Mouse (Mus musculus) liver, adult 2 months (tissue): ENCODE measurements around the gene Ermp1. TPM values are rescaled to one million over a fixed set of nuclear protein-coding genes. Genes with fewer than 3 reads are reported as not detected.

ENCODE experiments used
- DNase-seq: peaks from one replicate; pipeline ENCODE4 v3.0.0-alpha.2; 2011; ENCODE audit warnings: low read depth, low spot score; ENCODE audit errors: extremely low read depth
- H3K27ac ChIP-seq: fragments of 200-500 bp; replicated peaks from 2 replicates; pipeline ENCODE4 v1.5.1; 2012; ENCODE audit warnings: low read depth, mild to moderate bottlenecking, control low read depth, inconsistent platforms, low read length; ENCODE audit not compliant: insufficient read depth
- H3K27me3 ChIP-seq: fragments of 200-500 bp; 2 replicates; pipeline ENCODE4 v1.6.1; 2012; ENCODE audit warnings: mild to moderate bottlenecking, moderate library complexity, low read length, inconsistent platforms; ENCODE audit not compliant: control insufficient read depth, insufficient read depth
- H3K36me3 ChIP-seq: fragments of 200-500 bp; 2 replicates; pipeline ENCODE4 v1.6.1; 2012; ENCODE audit warnings: low read length, inconsistent platforms; ENCODE audit not compliant: control insufficient read depth, insufficient read depth
- H3K4me1 ChIP-seq: fragments of 200-500 bp; 2 replicates; pipeline ENCODE4 v1.6.1; 2011; ENCODE audit warnings: low read length; ENCODE audit not compliant: control insufficient read depth, insufficient read depth
- H3K4me3 ChIP-seq: fragments of 200-500 bp; 2 replicates; pipeline ENCODE4 v1.5.1; 2011; ENCODE audit warnings: low read depth, mild to moderate bottlenecking, control low read depth, low read length, moderate library complexity; ENCODE audit not compliant: insufficient read depth
- H3K79me2 ChIP-seq: fragments of 200-500 bp; 2 replicates; pipeline ENCODE4 v1.6.1; 2012; ENCODE audit warnings: inconsistent platforms, mild to moderate bottlenecking, low read length, moderate library complexity; ENCODE audit not compliant: control insufficient read depth, insufficient read depth
- H3K9ac ChIP-seq: fragments of 200-500 bp; 2 replicates; pipeline ENCODE4 v1.6.1; 2012; ENCODE audit warnings: low read depth, mild to moderate bottlenecking, control low read depth, inconsistent platforms, low read length
- CTCF ChIP-seq: fragments of 200-500 bp; IDR thresholded peaks from 2 replicates; pipeline ENCODE4 v1.5.1; 2011; ENCODE audit warnings: low read depth, low read length, control low read depth
- POLR2A ChIP-seq: fragments of 200-500 bp; IDR thresholded peaks from 2 replicates; pipeline ENCODE4 v1.6.1; 2011; ENCODE audit warnings: low read length, control low read depth; ENCODE audit not compliant: insufficient read depth; ENCODE audit errors: extremely low read depth
- WGBS: fragments of 180-500 bp; shearing (Covaris S2); methylation state at CpG from one replicate; pipeline ENCODE4 v1.1.7; 2018; 5-methylcytosine and 5-hydroxymethylcytosine counted together
- polyA plus RNA-seq: library from polyadenylated mRNA; depleted of rRNA; stranded (reverse); fragments of >200 nt; gene quantifications from 2 replicates; pipeline ENCODE4 v1.2.3, GENCODE M21; 2012
- total RNA-seq: library from RNA; depleted of rRNA; stranded (reverse); fragments of >200 nt; gene quantifications from 2 replicates; pipeline ENCODE4 v1.2.3, GENCODE M21; 2014

Gene Ermp1
- total and polyA plus RNA-seq, 2 experiments: 8.5 to 16.3 TPM

GRCm38 (mm10) chr19:29655148-29655547, 6.9 kb upstream of the Ermp1 start:
- Histone ChIP-seq H3K4me3 (no peak overlapping the region), H3K36me3 (no peaks in the 10 kb centered on the region), H3K27ac (no peak overlapping the region), H3K9ac (no peak overlapping the region), H3K79me2 (no peaks in the 10 kb centered on the region), H3K27me3 (no peaks in the 10 kb centered on the region), H3K4me1 (no peaks in the 10 kb centered on the region)
- TF ChIP-seq CTCF (no peak), POLR2A (no peak)
- no peak for DNase-seq
- WGBS: 86% methylated on average over 6 of the region's 6 CpGs

GRCm38 (mm10) chr19:29653768-29654265, 5.6 kb upstream of the Ermp1 start:
- no peak overlapping the region for H3K9ac ChIP-seq
- no peaks in the 10 kb centered on the region for H3K27me3 ChIP-seq
- no peaks in the 10 kb centered on the region for H3K4me1 ChIP-seq
- H3K79me2 ChIP-seq: no peaks in the 10 kb centered on the region
- TF ChIP-seq POLR2A: no peak
- no peak for TF ChIP-seq CTCF
- H3K36me3 ChIP-seq: no peaks in the 10 kb centered on the region
- H3K4me3 ChIP-seq: no peak overlapping the region
- 91% methylated on average over 9 of the region's 9 CpGs for WGBS
- no peak overlapping the region for H3K27ac ChIP-seq
- no peak for DNase-seq

GRCm38 (mm10) chr19:29649683-29650082, 1.5 kb upstream of the Ermp1 start:
- peaks cover 2% of the 10 kb centered on the region; the same call in 1 of the 2 replicates for H3K4me1 ChIP-seq
- 83% methylated on average over 1 of the region's 1 CpGs for WGBS
- H3K4me3 ChIP-seq: no peak overlapping the region
- H3K36me3 ChIP-seq: peaks cover 2% of the 10 kb centered on the region; the same call in 1 of the 2 replicates
- no peak for TF ChIP-seq CTCF
- TF ChIP-seq POLR2A: no peak
- H3K27me3 ChIP-seq: no peaks in the 10 kb centered on the region
- no peak overlapping the region for H3K9ac ChIP-seq
- DNase-seq: no peak
- H3K27ac ChIP-seq: no peak overlapping the region
- H3K79me2 ChIP-seq: no peaks in the 10 kb centered on the region

- 26% methylated on average over 4 of the region's 4 CpGs for WGBS
- no peak overlapping the region for H3K9ac ChIP-seq
- no peak overlapping the region for H3K27ac ChIP-seq
- DNase-seq: no peak
- peaks cover 2% of the 10 kb centered on the region; the same call in 1 of the 2 replicates for H3K36me3 ChIP-seq
- H3K4me3 ChIP-seq: no peak overlapping the region; the same call in 1 of the 2 replicates
- peaks cover 2% of the 10 kb centered on the region; the same call in 1 of the 2 replicates for H3K4me1 ChIP-seq
- no peaks in the 10 kb centered on the region for H3K27me3 ChIP-seq
- no peaks in the 10 kb centered on the region for H3K79me2 ChIP-seq
- TF ChIP-seq CTCF (no peak), POLR2A (no peak)
These were observed 317 bp upstream of the Ermp1 start for GRCm38 (mm10) chr19:29648550-29648914.

- peaks cover 2% of the 10 kb centered on the region; the same call in 1 of the 2 replicates for H3K36me3 ChIP-seq
- H3K27me3 ChIP-seq: no peaks in the 10 kb centered on the region
- 97% methylated on average over 6 of the region's 6 CpGs for WGBS
- H3K4me1 ChIP-seq: peaks cover 2% of the 10 kb centered on the region; the same call in 1 of the 2 replicates
- H3K27ac ChIP-seq: no peak overlapping the region
- no peaks in the 10 kb centered on the region for H3K79me2 ChIP-seq
- no peak overlapping the region for H3K4me3 ChIP-seq
- TF ChIP-seq POLR2A (no peak), CTCF (peak; percentile 42; the same call in 1 of the 2 replicates)
- H3K9ac ChIP-seq: no peak overlapping the region
- DNase-seq: no peak
These were observed 3.5 kb downstream of the Ermp1 start for GRCm38 (mm10) chr19:29644747-29645146.

GRCm38 (mm10) chr19:29643194-29643922, 4.9 kb downstream of the Ermp1 start:
- H3K27ac ChIP-seq: no peak overlapping the region
- WGBS: 96% methylated on average over 11 of the region's 11 CpGs
- TF ChIP-seq CTCF (no peak), POLR2A (no peak)

More at GRCm38 (mm10) chr19:29643194-29643922, 4.9 kb downstream of the Ermp1 start:
- Histone ChIP-seq H3K27me3 (no peaks in the 10 kb centered on the region), H3K36me3 (peaks cover 2% of the 10 kb centered on the region; the same call in 1 of the 2 replicates), H3K9ac (no peak overlapping the region), H3K79me2 (no peaks in the 10 kb centered on the region), H3K4me1 (peaks cover 2% of the 10 kb centered on the region; the same call in 1 of the 2 replicates), H3K4me3 (no peak overlapping the region)
- DNase-seq: no peak
